Mouse (Mus musculus): Measurements from ENCODE around the gene Usp37. TPM values are rescaled to one million over a fixed set of nuclear protein-coding genes. Genes with fewer than 3 reads are reported as not detected.
"Not testable (repeated sequence)": the region's sequence is repeated elsewhere in the genome, so short reads cannot be mapped to it uniquely, and the experiment has no call there.

The Usp37 gene
- polyA plus RNA-seq, 1 experiment from 2014 or later: 20.9 TPM

GRCm38 (mm10) chr1:74411753-74412325, 132.2 kb downstream of the Usp37 start:
- Histone ChIP-seq H3K27ac (ENCODE audit: low read length) (peak overlapping the region; percentile 68), H3K4me3 (ENCODE audit: low read length) (peak overlapping the region; percentile 47), H3K4me1 (ENCODE audit: control insufficient read depth, insufficient read depth, low read length) (peaks cover 24% of the 10 kb centered on the region), H3K27me3 (replicated peaks; ENCODE audit: control insufficient read depth, insufficient read depth, low read length) (no peaks in the 10 kb centered on the region), H3K4me2 (ENCODE audit: low read depth, low read length) (peak overlapping the region; percentile 51), H3K9me3 (ENCODE audit: control insufficient read depth, low read length) (no peaks in the 10 kb centered on the region), H3K9ac (ENCODE audit: low read depth, low read length) (0 out of 2 replicates have a peak overlapping the region, but pooled peaks have one; percentile 24), H3K36me3 (ENCODE audit: control insufficient read depth, insufficient read depth, low read length) (no peaks in the 10 kb centered on the region)
- 44% methylated on average over 2 of the region's 2 CpGs for WGBS
- ATAC-seq: 0 out of 2 replicates have a peak, but pooled peaks have one; percentile 3

DNA sequence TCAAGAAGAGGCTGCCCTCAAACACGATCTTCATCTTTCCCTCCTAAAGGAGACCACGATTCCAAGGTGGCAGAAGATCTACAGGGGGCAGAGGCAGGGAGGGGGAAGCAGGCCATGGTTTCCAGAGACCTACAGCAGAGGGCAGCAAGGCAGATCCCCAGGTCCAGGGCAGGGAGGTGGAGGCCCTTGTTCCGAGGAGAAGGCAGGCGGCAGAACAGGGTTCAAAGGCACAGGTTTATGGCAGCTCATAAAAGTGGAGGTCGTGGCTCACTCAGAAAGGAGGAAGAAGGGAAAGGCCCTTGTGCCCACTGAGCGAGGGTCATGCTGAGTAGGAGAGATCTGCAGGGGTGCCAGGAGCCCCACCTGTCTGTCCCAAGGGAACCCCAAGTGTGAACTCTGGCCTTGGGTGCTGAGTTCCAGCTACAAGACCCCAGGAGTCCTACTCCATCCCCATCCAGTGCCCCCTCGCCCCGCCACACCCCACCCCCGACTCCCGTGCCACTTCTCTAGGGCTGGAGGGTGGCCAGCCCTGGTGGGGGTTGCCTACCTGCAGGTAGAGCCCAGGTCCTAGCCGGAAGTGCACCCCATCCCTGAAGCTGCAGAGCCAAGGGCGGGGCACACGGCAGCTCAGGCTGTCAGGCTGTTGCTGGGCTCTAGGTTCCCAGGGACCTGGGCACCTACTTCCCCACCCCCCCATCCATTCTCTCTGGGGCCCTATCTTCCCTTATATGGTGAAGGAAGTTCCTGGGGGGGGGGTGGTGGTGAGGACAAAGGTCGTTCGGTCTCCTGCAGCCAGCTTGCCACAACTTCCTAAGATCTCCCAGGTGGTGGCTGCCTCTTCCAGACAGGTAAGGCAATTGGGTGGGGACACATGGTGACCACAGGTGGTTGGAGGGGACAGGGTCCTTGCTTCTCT, 135.2 kb downstream of the Usp37 start, which contains the start of gene Vil1:
TSS of gene Vil1 (plus strand) at position 788 of the 916 bp plus-strand sequence.
- H3K4me3 ChIP-seq (ENCODE audit: low read length): peak within 1 kb of the TSS; percentile 47
- WGBS: 33% methylated on average over 15 of the region's 15 CpGs
- H3K27ac ChIP-seq (ENCODE audit: low read length): peak within 1 kb of the TSS; percentile 97

GRCm38 (mm10) chr1:74404206-74404605, 139.9 kb downstream of the Usp37 start:
- no peak overlapping the region for H3K4me2 ChIP-seq (ENCODE audit: low read depth, low read length)
- 79% methylated on average over 4 of the region's 4 CpGs for WGBS

More for the DNA sequence above, 135.2 kb downstream of the Usp37 start, which contains the start of gene Vil1:
- Histone ChIP-seq H3K27me3 (replicated peaks; ENCODE audit: control insufficient read depth, insufficient read depth, low read length) (no peaks in the 10 kb centered on the region), H3K4me1 (ENCODE audit: control insufficient read depth, insufficient read depth, low read length) (peaks cover 13% of the 10 kb centered on the region; the same call in 1 of the 2 replicates), H3K9ac (ENCODE audit: low read depth, low read length) (peak within 1 kb of the TSS; percentile 66), H3K4me2 (ENCODE audit: low read depth, low read length) (peak within 1 kb of the TSS; percentile 51), H3K9me3 (ENCODE audit: control insufficient read depth, low read length) (no peaks in the 10 kb centered on the region), H3K36me3 (ENCODE audit: control insufficient read depth, insufficient read depth, low read length) (no peaks in the 10 kb centered on the region)
- ATAC-seq: peak; percentile 91

GRCm38 (mm10) chr1:74401015-74401702, 142.9 kb downstream of the Usp37 start:
- no peaks in the 10 kb centered on the region for H3K27me3 ChIP-seq (replicated peaks; ENCODE audit: control insufficient read depth, insufficient read depth, low read length)
- 0 out of 2 replicates have a peak, but pooled peaks cover 2% of the 10 kb centered on the region for H3K4me1 ChIP-seq (ENCODE audit: control insufficient read depth, insufficient read depth, low read length)
- H3K27ac ChIP-seq (ENCODE audit: low read length): no peak overlapping the region
- ATAC-seq: no peak
- no peak overlapping the region for H3K9ac ChIP-seq (ENCODE audit: low read depth, low read length)
- H3K9me3 ChIP-seq (ENCODE audit: control insufficient read depth, low read length): no peaks in the 10 kb centered on the region
- whole genome bisulfite sequencing: 52% methylated on average over 16 of the region's 16 CpGs
- no peaks in the 10 kb centered on the region for H3K36me3 ChIP-seq (ENCODE audit: control insufficient read depth, insufficient read depth, low read length)
- no peak overlapping the region for H3K4me3 ChIP-seq (ENCODE audit: low read length)
- H3K4me2 ChIP-seq (ENCODE audit: low read depth, low read length): no peak overlapping the region

More at GRCm38 (mm10) chr1:74404206-74404605, 139.9 kb downstream of the Usp37 start:
- no peak for ATAC-seq
- Histone ChIP-seq H3K4me3 (ENCODE audit: low read length) (no peak overlapping the region), H3K27me3 (replicated peaks; ENCODE audit: control insufficient read depth, insufficient read depth, low read length) (no peaks in the 10 kb centered on the region), H3K9me3 (ENCODE audit: control insufficient read depth, low read length) (no peaks in the 10 kb centered on the region), H3K4me1 (ENCODE audit: control insufficient read depth, insufficient read depth, low read length) (0 out of 2 replicates have a peak, but pooled peaks cover 3% of the 10 kb centered on the region), H3K36me3 (ENCODE audit: control insufficient read depth, insufficient read depth, low read length) (no peaks in the 10 kb centered on the region), H3K9ac (ENCODE audit: low read depth, low read length) (no peak overlapping the region), H3K27ac (ENCODE audit: low read length) (no peak overlapping the region)

- 82% methylated on average over 3 of the region's 3 CpGs for WGBS
- no peak for ATAC-seq
These were observed 143.6 kb downstream of the Usp37 start for GRCm38 (mm10) chr1:74400531-74400930.

DNA sequence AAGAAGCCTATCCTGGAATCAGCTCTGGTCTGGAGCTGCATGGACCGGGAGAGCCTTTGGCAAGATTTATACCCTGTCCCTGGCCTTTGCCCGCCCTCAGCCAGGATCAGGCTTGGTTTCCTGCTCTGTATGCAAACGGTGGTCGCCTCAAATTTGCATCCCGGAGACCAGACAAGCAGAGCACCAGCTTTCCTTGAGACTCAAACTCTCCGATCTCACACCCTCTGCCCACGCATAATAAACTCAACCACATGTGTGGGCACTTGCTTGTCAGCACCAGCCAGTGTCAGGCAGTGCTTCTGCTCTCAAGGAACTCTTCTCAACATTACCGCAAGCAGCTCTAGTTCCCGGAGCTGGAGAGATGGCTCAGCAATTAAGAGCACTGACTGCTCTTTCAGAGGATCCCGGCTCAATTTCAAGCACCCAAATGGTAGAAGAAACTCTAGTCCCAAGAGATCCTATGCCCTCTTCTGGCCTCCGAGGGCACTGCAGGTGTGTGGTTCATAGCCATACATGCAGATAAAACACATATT, 146.1 kb downstream of the Usp37 start:
- H3K9ac ChIP-seq (ENCODE audit: low read depth, low read length): peak overlapping the region; percentile 74
- 6% methylated on average over 11 of the region's 11 CpGs for whole genome bisulfite sequencing
- peaks cover 19% of the 10 kb centered on the region for H3K4me1 ChIP-seq (ENCODE audit: control insufficient read depth, insufficient read depth, low read length)
- peak overlapping the region; percentile 91 for H3K27ac ChIP-seq (ENCODE audit: low read length)
- H3K4me3 ChIP-seq (ENCODE audit: low read length): peak overlapping the region; percentile 49
- H3K4me2 ChIP-seq (ENCODE audit: low read depth, low read length): peak overlapping the region; percentile 88
- H3K9me3 ChIP-seq (ENCODE audit: control insufficient read depth, low read length): no peaks in the 10 kb centered on the region
- peaks cover 19% of the 10 kb centered on the region for H3K36me3 ChIP-seq (ENCODE audit: control insufficient read depth, insufficient read depth, low read length)
- peak; percentile 49 for ATAC-seq
- no peaks in the 10 kb centered on the region for H3K27me3 ChIP-seq (replicated peaks; ENCODE audit: control insufficient read depth, insufficient read depth, low read length)

More at GRCm38 (mm10) chr1:74400531-74400930, 143.6 kb downstream of the Usp37 start:
- Histone ChIP-seq H3K27ac (ENCODE audit: low read length) (no peak overlapping the region), H3K27me3 (replicated peaks; ENCODE audit: control insufficient read depth, insufficient read depth, low read length) (no peaks in the 10 kb centered on the region), H3K4me3 (ENCODE audit: low read length) (no peak overlapping the region), H3K9me3 (ENCODE audit: control insufficient read depth, low read length) (no peaks in the 10 kb centered on the region), H3K36me3 (ENCODE audit: control insufficient read depth, insufficient read depth, low read length) (no peaks in the 10 kb centered on the region), H3K9ac (ENCODE audit: low read depth, low read length) (no peak overlapping the region), H3K4me1 (ENCODE audit: control insufficient read depth, insufficient read depth, low read length) (0 out of 2 replicates have a peak, but pooled peaks cover 2% of the 10 kb centered on the region), H3K4me2 (ENCODE audit: low read depth, low read length) (no peak overlapping the region)

- peak overlapping the region; percentile 74 for H3K9ac ChIP-seq (ENCODE audit: low read depth, low read length)
- no peaks in the 10 kb centered on the region for H3K9me3 ChIP-seq (ENCODE audit: control insufficient read depth, low read length)
- peak overlapping the region; percentile 91 for H3K27ac ChIP-seq (ENCODE audit: low read length)
- no peaks in the 10 kb centered on the region for H3K27me3 ChIP-seq (replicated peaks; ENCODE audit: control insufficient read depth, insufficient read depth, low read length)
- H3K4me3 ChIP-seq (ENCODE audit: low read length): peak overlapping the region; percentile 49
- 1% methylated on average over 41 of the region's 41 CpGs for WGBS
- H3K4me2 ChIP-seq (ENCODE audit: low read depth, low read length): peak overlapping the region; percentile 88
- H3K36me3 ChIP-seq (ENCODE audit: control insufficient read depth, insufficient read depth, low read length): peaks cover 19% of the 10 kb centered on the region
- ATAC-seq: peak; percentile 94
- H3K4me1 ChIP-seq (ENCODE audit: control insufficient read depth, insufficient read depth, low read length): peaks cover 21% of the 10 kb centered on the region
These were observed 146.7 kb downstream of the Usp37 start for GRCm38 (mm10) chr1:74397268-74397918.

DNA sequence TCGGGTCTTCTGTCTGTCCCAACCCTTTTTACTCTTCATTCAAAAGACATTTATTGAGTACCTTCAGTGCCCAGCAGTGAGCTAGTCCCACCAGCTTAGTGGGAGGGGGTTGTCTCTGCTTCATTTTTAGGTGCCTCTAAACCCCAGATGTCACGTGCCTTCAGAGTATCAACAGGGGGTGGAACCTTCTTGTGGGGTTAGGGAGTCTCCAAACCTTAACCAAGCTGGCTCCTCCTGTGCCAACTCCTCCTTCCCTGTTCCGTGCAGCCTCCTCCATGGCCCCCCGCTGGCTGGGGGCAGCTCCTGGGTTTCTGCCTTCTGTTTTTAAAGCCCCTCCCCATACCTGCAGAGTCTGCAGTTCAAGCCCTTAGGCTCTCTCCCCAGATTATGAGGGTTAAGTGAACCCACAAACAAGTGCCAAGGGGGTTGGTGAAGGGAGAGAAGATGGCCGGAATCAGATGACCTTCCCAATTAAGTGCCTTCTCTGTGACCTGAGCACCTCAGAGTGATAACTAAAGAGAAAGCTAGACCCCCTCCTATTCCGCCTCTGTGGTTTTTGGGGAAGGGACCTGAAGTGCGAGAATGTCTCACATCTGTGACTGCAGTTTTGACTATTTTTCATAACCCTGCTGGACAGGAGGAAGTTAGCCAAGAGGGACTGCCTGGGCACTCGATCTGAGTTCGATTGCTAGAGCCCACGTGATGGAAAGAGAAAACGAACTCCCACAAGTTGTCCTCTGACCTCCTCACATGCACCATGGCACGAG, 147.4 kb downstream of the Usp37 start:
- H3K27me3 ChIP-seq (replicated peaks; ENCODE audit: control insufficient read depth, insufficient read depth, low read length); H3K9ac ChIP-seq (ENCODE audit: low read depth, low read length); H3K9me3 ChIP-seq (ENCODE audit: control insufficient read depth, low read length); ATAC-seq: not testable (repeated sequence)
- H3K36me3 ChIP-seq (ENCODE audit: control insufficient read depth, insufficient read depth, low read length): peaks cover 19% of the 10 kb centered on the region
- H3K4me2 ChIP-seq (ENCODE audit: low read depth, low read length): peak overlapping the region; percentile 88
- WGBS: 8% methylated on average over 11 of the region's 12 CpGs
- H3K4me1 ChIP-seq (ENCODE audit: control insufficient read depth, insufficient read depth, low read length): peaks cover 21% of the 10 kb centered on the region
- H3K4me3 ChIP-seq (ENCODE audit: low read length): peak overlapping the region; percentile 49
- peak overlapping the region; percentile 91 for H3K27ac ChIP-seq (ENCODE audit: low read length)

All from intestine, embryonic 16.5 days (tissue).